Mouse (Mus musculus) embryo, embryonic 11 days (tissue): ENCODE measurements around the gene BC049352.

Source experiments
- DNase-seq: peaks from one replicate; pipeline ENCODE4 v3.0.0-alpha.2; 2015

BC049352 gene

GRCm38 (mm10) chr9:45181770-45182169 is at the start of gene BC049352:
Gene BC049352 (plus strand): TSS chr9:45182007.
- no peak for DNase-seq

GRCm38 (mm10) chr9:45133484-45134310 is 48.1 kb upstream of the BC049352 start:
- peak; percentile 71 for DNase-seq

GRCm38 (mm10) chr9:45136442-45137169 is 45.2 kb upstream of the BC049352 start:
- peak; percentile 63 for DNase-seq

GRCm38 (mm10) chr9:45138191-45139032 is 43.4 kb upstream of the BC049352 start, which contains the start of gene Scn4b:
Gene Scn4b (plus strand): TSS chr9:45138395.
- DNase-seq = peak; percentile 75

- no peak for DNase-seq
Measured at GRCm38 (mm10) chr9:45139082-45139481, 42.7 kb upstream of the BC049352 start.

GRCm38 (mm10) chr9:45140945-45141344 is 40.9 kb upstream of the BC049352 start:
- no peak for DNase-seq

- DNase-seq = no peak
Measured at GRCm38 (mm10) chr9:45142686-45143085, 39.1 kb upstream of the BC049352 start.

GRCm38 (mm10) chr9:45145533-45146266 is 36.1 kb upstream of the BC049352 start:
- no peak for DNase-seq

GRCm38 (mm10) chr9:45146267-45146597 is 35.6 kb upstream of the BC049352 start:
- peak; percentile 72 for DNase-seq

GRCm38 (mm10) chr9:45150933-45151332 is 30.9 kb upstream of the BC049352 start:
- DNase-seq = no peak

GRCm38 (mm10) chr9:45153361-45153760 is 28.4 kb upstream of the BC049352 start:
- no peak for DNase-seq

GRCm38 (mm10) chr9:45167903-45168302 is 13.9 kb upstream of the BC049352 start:
- DNase-seq = no peak

- DNase-seq = no peak
Measured at GRCm38 (mm10) chr9:45170150-45170549, 11.7 kb upstream of the BC049352 start.

- DNase-seq = no peak
Measured at GRCm38 (mm10) chr9:45171073-45171610, 10.7 kb upstream of the BC049352 start.

- DNase-seq = no peak
Measured at GRCm38 (mm10) chr9:45173475-45173874, 8.3 kb upstream of the BC049352 start.

GRCm38 (mm10) chr9:45179282-45179681 is 2.5 kb upstream of the BC049352 start:
- no peak for DNase-seq

GRCm38 (mm10) chr9:45182521-45182920 is 714 bp downstream of the BC049352 start:
- no peak for DNase-seq

- no peak for DNase-seq
Measured at GRCm38 (mm10) chr9:45183266-45183665, 1.5 kb downstream of the BC049352 start.

GRCm38 (mm10) chr9:45185250-45185649 is 3.4 kb downstream of the BC049352 start:
- DNase-seq = no peak

GRCm38 (mm10) chr9:45188570-45189563 is 7.1 kb downstream of the BC049352 start:
- no peak for DNase-seq

- DNase-seq = no peak
Measured at GRCm38 (mm10) chr9:45189661-45190174, 7.9 kb downstream of the BC049352 start.
